Mouse (Mus musculus) adrenal gland, postnatal 25 days (tissue): ENCODE results near the gene Chst12. TPM values are rescaled to one million over a fixed set of nuclear protein-coding genes. Genes with fewer than 3 reads are reported as not detected.
"Not testable (repeated sequence)": the region's sequence is repeated elsewhere in the genome, so short reads cannot be mapped to it uniquely, and the experiment has no call there.

Experiments used
- DNase-seq: peaks from one replicate; pipeline ENCODE4 v3.0.0; 2021; ENCODE audit warnings: mixed read lengths
- long read RNA-seq: library from polyadenylated mRNA; stranded (forward); transcript quantifications from one replicate; pipeline ENCODE4 v2.0.0, GENCODE M21; 2021
- total RNA-seq: library from RNA; stranded (reverse); gene quantifications from 2 replicates; pipeline ENCODE4 v1.2.3, GENCODE M21; 2021

The Chst12 gene
- total RNA-seq, result 9.5 and 11.3 TPM in 2 replicates
- long read RNA-seq, partial matches to known transcripts, result 0 of 7 reads
- long read RNA-seq, other reads (novel, unspliced or antisense), result 2 of 7 reads

DNA sequence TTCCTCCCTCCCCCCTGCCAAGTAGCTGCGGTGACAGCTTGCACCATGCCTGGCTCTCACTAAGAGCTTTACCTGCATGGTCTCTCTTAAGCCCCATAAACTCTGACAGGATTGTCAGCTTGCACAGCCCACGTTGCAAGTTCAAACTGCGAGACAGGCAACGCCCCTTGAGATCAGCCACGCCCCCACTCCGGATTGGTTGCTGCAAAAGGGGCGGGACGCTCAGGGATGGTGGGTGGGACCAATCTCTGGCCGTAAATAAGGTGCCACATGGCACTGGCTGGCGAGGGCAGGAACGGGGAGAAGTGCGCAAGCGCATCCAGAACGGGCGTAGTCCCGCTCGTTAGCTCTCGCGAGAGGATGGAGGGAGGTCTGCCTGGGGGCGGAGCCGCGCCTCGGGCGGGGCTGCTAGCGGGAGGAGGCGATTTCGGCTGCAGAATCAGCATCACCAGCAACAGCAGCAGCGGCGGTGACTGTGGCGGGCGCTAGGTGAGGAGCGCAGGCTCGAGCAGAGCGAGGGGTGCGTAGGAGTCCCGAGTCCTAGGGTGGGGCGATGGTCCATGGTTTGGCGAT, at the start of gene Chst12:
Gene Chst12 (plus strand): TSS at position 343 of the 573 bp plus-strand sequence.
- DNase-seq, result peak; percentile 99

DNA sequence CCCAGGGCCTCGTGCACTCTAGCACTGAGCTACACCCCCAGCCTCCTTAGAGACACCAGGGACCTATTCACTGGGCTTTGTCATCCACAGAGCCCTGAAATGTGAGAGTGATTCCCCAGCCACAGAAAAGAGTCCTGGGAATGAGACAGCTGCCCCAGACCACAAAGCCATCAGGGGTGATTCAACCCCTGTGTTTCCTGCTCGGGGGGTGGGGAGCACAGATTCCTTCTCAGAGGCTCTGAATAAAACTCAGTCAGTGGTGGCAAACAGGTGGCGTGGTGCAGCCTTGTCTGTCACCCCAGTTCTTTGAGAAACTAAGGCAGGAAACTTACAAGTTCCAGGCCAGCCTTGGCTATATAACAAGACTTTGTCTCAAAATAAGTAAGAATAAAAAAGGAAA, 43.9 kb upstream of the Chst12 start:
- no peak for DNase-seq

DNA sequence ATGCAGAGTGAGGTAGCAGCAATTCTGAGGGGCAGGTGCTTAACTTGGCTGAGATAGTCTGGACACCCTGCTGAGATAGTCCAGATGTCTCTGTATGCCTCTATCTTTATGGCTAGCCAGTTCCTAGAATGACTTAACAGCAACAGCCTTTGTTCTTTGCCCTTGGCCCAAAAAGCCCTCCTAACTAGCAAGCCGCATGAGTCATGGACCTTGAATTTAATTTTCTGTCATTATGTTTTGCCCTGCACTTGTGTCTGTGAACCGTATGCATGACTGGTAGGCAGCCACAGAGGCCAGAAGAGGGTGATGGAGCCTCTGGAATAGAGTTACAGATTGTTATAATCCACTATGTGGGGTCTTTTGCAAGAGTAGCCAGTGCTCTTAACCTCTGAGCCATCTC, 42.2 kb upstream of the Chst12 start:
- not testable (repeated sequence) for DNase-seq

DNA sequence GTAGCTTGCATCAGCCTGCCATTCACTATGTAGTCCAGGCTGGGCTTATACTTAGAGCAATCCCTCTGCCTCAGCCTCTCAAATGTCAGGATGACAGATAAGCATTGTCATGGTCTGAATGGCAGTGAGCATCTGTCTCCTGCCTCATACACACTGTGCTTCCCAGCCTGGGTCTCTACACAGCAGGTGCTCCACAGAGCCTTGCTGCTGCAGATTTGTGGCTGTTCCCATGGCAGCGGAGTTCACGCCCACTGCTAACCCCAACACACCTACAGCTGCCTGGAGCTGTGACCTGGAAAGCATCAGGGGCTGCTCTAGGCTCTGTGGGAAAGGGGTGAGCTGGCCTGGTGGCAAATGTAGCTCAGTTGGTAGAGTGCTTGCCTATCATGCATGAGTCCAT, 40.4 kb upstream of the Chst12 start:
- no peak for DNase-seq

DNA sequence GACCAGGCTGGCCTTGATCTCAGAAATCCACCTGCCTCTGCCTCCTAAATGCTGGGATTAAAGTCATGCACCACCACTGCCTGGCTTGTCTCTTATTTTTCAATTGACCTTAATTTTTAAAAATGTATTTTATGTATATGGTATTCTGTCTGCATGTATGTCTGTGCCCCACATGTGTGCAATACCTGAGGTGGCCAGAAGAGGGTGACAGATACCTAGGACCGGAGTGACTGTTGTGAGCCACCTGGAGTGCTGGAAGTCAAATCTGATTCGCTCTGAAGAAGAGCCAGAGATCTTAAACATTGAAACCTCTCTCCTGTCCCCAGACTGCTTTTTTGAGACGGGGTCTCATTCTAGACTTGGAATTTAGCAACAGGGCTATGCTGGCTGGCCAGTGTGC, 33.0 kb upstream of the Chst12 start:
- DNase-seq, result no peak

DNA sequence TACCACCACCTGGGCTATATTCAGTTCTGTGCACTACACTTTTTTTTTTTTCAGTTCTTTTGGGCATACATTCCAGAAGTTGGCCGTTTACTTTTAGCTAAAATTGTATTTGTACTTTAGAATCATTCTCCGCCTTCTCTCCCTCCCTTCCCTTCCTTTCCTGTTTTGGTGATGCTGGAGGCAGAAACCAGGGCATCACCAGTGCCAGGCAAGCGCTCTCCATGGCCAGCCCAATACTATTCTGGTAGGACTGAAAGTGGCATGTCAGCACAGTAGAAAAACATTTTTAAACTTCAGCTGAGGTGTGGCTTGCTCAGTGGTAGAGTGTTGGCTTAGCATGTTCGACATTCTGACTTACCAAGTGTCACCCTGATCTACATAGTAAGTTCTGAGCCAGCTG, 23.9 kb upstream of the Chst12 start:
- no peak for DNase-seq

DNA sequence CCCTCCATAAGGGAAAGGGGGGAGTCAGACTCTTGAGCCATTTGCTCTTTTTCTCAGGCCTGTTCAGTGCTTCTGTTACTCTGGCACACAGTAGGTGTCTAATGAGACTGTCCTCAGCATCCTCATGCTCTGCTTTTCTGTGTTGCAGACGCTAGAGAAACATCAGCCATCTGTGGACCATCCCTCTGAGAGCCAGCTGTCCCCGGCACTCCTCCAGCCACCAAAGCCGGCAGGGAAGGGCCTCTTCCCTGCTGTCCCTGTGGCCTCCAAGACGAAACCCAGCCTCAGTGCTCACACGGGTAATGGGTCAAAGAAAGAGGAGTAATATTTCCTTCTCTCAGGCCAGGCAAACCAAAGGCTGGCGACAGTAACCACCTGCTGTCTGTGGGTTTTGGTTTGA, 14.2 kb upstream of the Chst12 start:
- DNase-seq, result no peak

DNA sequence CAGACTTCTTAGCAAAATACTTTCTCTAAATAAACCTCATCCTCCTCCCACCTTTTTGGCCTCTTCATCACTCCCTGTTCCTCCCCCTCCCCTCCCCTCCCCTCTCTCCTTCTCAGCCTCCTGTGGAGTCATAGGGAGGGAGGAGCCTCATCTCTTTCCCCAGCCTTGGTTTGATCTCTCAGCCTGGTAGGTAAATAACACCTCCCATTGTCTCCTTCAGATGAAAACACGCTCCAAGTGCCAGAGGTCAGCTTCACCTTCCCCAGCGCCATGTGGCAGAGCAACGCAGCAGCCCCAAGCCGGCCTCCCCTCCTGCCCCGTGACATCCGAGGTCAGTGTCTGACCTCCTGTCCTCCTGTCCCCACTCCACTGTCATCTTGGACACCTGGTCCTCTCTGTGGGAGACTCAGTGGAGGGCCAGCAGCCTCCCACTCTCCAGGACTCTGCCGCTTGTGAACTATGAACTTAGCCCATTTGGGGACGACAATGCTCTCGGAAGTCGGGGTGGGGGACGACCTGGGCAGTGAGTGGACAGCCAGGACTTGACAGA, 12.6 kb upstream of the Chst12 start:
- DNase-seq, result no peak

DNA sequence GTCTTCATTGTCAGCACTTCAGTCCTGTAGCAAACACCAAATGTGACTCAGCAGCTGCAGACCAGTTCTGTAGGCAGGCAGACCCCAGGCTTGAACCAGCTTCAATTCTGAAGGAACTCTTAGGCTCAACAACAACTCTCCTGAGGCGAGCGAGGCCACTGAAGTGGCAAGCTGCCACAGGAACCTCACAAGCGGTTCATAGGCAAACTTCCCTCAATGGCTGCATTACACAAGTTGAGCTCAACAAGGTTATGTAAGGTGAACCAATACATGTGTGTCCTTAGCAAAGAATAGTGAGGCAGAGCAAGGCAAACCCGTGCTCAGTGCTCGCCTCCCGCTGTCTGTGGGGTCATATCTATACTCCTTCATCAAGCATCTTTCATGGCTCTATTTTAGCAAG, 7.2 kb upstream of the Chst12 start:
- no peak for DNase-seq

DNA sequence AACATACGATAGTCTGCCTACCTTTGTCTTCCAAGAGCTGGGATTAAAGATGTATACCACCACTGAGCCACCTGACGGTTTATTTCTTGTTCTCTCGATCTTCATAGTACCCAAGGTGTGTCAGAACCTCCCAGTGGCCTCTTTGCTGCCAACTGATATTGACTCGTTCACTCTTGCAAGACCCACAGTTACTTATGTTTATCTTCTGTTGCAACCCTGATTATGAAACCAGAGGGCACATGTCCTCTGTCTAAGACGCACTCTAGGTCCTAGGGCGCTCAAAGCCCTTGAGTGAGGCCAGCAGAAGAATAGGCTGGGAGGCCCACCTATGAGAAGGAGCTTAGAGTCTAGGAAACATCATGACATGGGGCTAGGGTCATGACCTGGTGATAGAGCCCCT, 4.6 kb upstream of the Chst12 start:
- no peak for DNase-seq

DNA sequence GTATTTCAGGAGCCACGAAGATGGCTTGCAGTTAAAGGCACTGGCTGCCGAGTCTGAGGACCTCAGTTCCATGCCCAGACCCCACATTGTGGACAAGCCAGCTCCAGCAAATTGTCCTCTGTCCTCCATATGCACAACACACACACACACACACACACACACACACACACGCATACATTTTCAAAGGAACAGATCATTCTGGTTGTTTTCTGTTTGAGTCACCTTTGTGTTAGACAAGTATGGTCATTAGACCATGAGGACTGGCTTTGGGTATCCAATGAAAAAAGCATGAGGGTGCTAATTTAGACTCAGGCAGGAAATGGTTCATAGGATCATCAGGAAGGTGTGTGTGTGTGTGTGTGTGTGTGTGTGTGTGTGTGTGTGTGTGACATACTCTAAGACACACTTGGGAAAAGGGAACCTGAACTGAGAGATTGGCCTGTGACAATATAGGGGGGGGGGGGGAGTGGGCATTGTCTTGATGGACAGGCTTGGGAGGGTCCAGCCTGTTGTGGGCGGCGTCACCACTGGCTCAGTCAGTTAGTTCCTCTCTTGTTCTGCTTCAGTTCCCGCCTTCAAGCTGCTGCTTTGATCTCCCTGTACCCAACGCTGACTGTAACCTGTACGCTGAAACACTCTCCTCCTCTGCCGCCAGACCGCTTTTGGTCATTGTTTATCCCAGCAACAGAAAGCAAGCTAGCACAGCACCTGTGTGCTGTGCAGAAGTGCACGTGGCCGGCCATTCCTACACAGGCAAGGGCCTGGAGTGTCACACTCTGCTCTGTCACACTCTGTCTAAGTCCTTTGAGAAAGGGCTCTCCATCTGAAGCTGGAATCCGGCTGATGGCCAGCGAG, 3.1 kb upstream of the Chst12 start:
- DNase-seq, result no peak

DNA sequence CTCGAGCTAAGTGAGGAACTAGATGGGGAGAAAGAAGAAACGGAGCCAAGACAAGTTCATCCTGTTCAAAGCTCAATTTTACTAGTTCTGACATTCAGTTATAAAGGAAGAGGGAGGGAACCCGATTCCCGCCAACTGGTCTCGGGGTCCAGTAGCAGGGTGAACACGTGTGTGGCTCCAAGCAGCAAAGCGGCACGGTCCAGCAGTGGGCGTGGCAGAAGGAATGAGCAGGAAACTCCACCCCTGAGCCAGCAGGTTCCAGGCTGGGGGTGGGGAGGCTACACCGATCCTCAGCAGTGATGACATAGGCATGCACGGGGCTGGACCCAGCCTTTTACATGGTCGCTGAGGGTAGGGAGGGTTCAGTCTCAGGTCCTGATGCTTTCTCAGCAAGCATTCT, 2.4 kb upstream of the Chst12 start:
- peak; percentile 67 for DNase-seq

DNA sequence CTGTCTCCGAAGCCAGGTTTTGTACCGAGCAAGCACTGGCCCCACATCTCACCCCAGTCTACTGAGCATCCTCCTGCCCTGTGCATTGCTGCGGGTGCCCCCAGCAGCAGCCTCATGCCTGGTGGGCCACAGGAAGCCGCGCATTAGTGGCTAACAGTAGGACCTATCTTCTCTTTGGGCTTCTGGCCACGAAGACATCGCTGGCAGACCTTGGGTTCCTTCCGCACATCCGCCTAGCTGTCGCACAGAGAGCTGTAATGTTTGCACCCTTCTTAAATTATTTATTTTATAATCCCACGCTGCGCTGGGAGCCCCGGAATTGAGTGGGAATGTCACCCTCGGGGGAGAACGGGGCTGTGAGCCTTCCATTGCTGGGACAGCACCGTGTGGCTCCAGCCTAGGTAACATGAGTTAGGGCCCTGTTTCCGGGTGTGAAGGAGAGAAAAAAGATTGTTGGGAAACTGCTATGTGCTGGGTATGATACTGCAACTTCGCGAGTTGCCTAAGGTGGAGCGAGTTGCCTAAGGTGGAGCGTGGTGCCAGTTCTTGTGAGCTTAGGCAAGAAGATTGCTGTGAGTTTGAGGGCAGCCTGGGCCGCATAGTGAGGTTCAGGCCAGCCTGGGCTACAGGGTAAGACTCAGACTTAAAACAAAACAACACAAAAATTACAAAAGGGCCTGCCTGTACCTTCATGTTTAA, 895 bp downstream of the Chst12 start:
- no peak for DNase-seq

DNA sequence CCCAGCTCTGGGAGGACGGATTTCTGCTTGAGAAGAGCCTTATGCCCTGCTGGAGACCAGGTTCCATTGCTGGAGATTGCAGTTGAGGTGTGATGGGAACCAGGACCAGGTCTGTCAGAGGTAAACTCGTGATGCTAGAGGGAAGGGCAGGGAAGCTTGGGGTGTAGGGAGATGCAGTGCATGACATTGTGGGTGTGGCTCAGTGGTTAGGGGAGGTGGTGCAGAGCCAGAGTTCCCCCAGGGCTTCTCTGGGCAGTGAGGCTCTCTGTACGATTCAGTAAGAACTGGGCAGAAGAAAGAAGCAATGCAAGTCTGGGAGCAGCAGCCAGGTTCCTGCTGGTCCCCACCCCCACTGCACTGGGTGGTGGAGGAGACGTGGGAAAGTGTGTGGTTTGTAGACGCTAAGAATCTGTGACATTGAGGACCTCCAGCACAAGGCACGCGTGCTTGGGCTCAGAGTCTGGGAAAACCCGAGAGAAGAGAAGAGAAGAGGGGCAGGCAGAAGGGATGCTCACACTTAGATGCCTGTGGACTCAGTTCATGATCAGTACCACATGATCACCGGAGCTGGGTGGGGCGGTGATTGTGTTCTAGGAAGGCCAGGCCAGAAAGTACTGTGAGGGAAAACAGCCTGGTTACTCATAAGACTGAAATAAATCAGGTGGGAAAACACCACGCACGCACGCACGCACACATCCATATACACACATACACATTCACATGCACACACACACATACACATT, 2.3 kb downstream of the Chst12 start:
- DNase-seq, result no peak

DNA sequence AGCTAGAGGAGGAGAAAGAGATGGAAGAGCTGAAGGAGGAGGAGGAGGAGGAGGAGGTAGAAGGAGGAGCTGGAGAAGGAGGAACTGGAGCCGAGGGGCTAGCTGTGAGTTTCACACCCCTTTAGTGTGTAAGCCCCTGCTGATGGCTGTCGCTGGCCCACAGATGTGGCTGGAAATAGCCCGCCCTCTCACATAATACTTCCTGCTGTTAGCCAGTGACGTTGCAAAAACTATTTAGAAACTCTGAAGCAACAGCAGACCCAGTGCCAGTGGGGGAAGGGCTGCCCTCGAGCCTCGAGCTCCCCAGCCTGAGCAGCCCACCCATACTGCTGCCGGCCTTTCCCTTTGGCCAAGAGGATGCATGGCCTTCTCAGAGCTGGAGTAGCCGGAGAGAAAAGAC, 3.3 kb downstream of the Chst12 start:
- DNase-seq, result no peak

DNA sequence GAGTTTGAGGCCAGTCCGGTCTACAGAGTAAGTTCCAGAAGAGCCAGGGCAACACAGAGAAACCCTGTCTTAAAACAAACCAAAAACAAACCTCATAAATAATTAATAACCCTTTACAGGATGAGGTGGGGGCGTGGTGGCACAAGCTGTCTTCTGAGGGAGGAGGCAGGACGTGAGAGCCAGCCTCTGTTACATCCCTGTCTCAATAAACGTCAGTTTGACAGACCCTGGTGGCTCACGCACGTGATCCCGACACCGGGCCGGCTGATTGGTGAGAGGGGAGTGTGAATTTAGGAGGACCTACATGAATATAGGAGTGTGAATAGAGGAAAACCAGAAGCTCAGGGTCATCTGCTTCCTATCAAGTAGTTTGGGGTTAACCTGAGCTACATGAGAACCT, 3.9 kb downstream of the Chst12 start:
- no peak for DNase-seq

DNA sequence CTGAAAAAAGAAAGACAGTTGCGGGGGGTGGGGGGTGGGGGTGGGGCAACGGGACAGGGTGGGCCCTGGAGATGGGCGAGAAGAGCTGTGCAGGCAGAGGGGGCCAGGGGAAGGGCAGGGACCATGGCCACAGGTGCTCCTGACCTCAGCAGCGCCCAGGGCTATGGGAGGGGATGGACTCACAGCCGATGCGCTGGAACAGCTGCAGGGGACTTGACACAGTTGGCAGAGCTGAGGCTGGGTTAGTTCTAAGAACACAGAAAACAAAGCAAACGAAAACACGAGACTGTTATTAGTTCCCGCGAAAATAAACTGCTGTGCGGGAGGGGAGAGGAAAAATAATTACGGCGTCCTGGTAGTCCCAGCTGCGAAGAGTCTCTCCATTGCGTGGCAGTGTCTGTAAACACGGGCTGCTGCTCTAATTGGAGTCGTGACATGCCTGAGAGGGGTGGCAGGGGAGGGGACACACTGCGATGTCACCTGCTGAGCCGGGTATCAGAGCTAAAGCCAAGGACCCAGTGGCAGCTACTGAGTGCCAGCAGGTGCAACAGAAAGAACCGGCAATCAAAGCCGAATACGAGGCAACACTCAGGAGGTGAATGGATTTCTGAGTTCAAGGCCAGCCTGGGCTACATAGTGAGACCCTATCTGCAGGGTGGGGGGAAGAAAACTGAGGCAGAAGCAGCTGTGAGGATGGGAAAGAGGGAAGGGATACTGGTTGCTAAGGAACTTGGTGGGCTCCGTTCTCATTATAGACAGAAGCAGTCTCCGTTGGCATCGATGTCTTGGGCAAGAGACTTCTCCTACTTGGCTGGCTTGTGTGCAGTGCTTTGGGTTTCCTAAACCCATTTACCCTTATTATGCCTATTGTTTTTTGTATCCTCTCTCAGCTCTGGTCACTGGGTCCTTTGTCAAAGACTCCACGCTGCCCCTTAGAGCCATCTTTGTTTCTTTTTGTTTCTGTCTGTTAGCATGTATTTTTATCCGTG, 5.0 kb downstream of the Chst12 start:
- DNase-seq, result no peak

DNA sequence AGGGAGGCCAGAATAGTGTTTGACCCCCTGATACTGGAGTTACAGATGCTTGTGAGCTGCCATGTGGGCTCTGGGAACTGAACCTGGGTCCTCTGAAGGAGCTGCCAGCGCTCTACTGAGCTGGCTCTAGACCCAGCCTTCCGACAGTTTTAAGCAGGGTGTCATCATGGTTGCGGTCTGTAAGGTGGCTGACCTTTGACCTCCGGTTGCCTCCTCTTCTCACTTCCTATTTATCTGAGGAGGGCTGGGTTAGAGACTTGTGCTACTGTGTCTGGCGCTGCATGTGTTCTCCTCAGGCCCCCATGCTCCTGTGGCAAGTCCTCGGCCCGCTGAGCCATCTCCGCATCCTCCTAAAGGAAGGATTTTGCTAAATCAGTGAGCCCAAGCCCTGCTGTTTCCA, 8.6 kb downstream of the Chst12 start:
- no peak for DNase-seq

DNA sequence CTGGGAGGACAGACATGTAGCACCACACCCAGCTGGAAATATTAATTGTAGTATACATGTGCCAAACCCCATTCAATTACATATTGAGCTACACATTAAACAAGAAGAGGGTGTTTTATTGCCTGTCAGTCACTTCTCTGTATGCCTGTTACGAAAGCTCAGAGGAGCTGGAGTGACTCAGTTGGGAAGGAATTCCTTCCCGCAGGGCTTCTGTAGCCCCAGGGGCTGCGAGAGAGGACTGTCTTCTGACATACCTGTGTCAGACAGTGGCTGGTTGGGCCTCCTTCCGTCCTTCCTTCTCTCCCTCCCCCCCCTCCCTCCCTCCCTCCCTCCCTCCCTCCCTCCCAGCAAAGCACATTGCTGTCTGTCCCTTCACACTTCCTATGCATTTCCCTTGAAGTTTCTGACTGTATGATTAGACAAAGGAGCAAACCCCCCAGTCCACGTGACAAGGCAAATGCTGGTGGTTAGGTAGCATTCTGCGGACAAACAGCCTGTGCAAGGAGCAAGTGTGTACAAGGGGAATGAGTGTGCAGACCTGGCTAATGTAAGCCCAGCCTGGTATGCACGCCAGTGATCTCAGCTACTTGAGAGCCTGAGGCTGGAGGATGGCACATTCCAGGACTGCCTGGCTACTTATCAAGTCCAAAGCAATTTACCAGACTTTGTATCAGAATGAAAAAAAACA, 9.6 kb downstream of the Chst12 start:
- DNase-seq, result no peak

DNA sequence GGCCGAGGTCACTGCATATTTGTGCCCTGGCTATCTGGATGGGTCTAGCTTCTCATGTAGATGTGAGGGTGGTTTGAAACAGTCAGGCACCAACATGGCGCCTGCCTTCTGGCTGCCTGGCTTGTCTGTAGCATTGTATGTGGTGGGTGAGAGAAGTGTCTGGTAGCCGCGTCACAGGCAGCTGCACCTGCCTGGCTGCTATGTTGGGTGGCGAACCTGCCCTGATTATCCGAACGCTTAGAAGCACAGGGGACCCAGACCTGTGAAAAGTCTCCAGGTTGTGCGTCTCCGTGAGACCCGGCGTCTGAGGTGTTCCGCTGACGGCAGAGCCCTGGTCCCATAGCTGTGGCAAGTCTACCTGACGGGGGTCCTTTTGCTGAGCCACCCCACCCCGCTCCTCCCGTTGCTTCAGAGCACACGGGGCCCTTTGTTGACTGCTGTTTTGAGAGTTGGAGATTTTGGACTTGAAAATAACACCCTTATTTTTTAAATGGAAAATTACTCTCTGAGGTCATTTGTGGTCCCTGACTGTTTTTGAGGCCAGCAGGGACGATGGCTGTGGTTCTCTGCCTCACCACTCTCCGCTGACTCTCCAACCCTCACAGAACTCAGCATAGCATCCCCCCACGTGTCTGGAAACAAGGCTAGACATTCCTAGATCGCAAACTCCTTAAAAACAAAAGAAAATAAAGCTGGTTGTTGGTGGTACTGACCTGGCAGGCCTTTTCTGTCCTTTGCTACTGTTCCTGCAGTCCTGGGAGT, 12.0 kb downstream of the Chst12 start:
- DNase-seq, result no peak
